Mouse (Mus musculus) brain, adult 2 months (tissue): ENCODE results near the gene Gmds.

ENCODE experiments used
- DNase-seq: peaks from one replicate; pipeline ENCODE4 v3.0.0; 2011; ENCODE audit warnings: low read depth, low spot score

The Gmds gene

DNA sequence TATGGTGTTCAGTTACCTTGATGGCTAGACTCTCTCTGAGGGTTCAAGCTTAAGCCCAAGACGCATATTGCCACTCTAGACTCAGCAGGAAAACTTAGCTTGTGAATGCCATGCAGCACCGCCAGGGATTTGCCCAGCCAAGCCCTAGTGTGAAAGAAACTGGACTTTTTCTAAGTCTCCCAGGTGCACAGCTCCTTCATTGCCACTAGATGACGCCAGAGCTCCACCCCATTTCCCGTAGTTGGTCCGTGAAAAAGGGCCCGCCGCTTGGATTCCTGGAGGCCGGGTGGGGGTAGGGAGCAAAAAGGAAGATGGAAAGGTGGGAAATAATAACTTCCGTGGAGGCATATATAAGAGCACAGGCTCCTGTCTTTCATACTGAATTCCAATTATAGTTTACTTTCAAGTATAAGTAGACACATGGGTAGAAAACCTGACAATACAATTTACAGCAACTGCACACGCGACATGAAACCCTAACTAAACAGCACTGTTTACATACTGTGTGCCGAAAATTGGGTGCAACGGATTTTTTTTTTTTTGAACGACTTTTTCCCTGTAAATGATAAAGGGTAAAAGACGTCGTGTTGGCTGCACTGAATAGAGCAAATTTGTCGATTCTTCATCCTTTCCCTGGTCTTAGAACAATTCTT lies 545.9 kb downstream of the Gmds start:
- DNase-seq = peak; percentile 72

DNA sequence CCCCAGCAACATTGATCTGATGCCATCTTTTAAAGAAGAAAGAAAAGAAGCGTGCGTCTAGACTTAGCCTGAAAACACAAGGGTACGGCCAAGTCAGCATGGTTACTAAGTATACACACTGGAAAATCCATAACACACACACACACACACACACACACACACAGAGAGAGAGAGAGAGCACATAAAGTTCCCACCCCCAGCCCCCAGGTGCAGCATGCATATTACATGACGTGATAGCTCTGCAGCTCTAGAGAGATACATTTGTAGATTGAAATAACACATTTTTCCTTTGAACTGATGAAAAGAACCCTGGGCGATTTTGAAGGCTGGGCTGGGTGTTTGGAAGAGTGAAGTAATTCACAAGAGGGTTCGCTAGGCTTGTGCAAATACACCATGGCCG lies 553.8 kb downstream of the Gmds start:
- no peak for DNase-seq

- no peak for DNase-seq
These were observed 556.5 kb downstream of the Gmds start for GRCm38 (mm10) chr13:31782063-31782462.

DNA sequence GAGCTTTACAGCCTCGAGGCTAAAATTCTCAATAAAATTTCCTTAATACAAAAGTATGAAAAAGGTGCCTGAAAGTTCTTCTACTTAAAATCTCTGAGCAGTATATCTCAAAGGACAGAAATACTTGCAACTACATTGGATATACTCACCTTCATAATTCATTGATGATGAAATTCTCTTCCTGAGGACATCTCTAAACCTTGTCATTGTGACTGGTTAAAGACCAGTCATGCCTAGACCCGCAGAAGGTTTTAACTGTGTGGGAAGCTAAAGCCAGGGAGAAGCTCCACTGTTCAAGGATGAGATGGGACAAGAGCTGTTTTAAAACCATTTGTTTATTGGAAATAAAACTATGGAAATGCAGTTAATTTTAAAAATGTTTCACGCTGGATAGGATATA lies 558.2 kb downstream of the Gmds start:
- no peak for DNase-seq

DNA sequence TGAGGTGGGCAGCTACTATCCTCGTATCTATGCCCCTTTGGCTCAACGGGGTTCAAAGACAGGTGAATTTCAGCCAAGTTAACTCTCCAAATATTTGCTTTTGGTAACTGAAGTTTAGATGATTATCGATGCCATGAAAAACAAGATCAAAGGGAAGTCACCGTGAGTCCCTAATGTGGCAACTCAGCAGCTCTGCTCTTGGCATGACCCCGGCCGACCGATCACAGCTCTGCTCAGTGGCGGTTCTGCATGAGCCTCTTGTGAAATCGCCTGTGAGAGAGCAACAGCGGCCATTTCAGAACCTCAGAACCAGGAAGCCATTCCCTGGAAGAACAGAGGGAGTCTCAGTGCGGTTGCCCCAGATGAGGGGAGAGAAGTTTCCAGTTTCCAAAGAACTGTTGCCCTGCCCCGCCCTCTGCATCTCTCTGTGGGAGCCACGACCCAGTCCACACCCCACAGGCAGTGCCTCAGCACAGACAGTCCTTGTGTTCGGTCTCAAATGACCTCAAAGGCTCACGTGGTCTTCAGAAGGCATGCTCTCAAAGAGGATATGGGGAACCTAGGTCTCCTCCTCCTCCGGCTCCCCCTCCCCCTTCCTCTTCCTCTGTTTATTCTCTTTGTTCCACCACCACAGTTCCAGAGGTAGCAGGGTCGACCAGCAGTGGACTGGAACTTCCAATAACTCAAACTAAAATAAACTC lies 559.1 kb downstream of the Gmds start:
- no peak for DNase-seq

DNA sequence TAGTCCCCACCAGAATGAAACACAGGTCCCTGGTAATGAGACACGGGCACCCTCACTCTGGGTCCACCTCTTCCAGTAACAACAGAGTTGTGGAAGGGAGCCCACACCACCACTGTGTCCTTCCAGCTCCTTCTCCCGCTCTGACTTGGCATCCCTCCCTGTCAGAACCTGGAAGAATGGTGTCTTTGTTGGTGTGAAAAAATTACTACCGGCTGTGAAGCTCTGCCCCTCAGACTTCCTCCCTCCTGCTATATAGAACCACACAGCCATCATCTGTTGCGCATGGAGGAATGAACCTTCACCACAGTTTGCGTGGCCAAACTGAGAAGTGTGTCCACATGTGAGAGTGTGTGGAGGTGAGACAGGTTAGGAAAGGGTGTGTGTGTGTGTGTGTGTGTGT lies 562.8 kb downstream of the Gmds start:
- DNase-seq = no peak

DNA sequence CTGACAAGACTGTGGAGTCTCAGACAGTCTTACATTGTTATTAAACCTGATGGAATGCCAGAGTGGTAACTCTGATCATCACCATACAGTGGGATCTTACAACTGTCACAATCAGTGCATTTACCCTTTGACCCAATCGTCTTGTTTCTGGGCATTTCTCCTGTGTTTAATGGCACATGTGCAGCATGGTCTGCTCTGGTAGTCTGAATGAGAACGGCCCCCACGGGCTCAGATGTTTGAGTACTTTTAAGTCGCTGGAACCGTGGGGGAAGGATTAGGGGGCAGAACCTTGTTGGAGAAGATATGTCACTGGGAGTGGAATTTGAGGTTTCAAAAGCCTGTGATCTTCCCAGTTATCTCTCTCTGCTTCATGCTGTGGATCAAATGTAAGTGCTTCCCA lies 565.7 kb downstream of the Gmds start:
- no peak for DNase-seq
